Mouse (Mus musculus) bone marrow, adult 2 months (tissue): Measurements from ENCODE around the gene Cab39l.

Experiments used
- CTCF ChIP-seq: fragments of 200-500 bp; IDR thresholded peaks from 2 replicates; pipeline ENCODE4 v1.5.1; 2011; ENCODE audit warnings: low read length, control low read depth; ENCODE audit not compliant: control insufficient read depth, insufficient read depth
- POLR2A ChIP-seq: fragments of 200-500 bp; IDR thresholded peaks from 2 replicates; pipeline ENCODE4 v1.6.1; 2011; ENCODE audit warnings: low read depth, mild to moderate bottlenecking, control low read depth, low read length, borderline replicate concordance; ENCODE audit not compliant: control insufficient read depth

DNA sequence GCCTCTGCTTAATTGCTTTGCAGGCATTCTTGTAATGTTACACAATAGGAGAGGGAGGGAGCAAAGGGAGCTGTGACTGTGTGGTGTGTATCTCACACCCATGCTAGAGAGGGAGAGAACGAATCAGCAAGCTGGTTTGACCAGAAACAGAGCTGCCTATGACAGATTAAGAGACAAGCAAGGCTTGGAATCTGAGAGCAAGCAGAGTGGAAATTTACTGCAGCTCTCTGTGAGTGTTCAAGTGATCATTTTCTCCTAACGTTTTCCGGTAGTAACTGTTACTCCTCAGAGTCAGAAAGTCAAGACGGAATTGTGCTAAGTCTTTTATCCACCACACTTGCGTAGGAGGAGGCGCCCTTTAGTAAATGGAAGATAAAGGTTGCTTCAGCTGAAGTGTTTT lies 37.9 kb downstream of the Cab39l start:
- TF ChIP-seq CTCF, result no peak
- TF ChIP-seq POLR2A, result no peak
